Comparison of ENCODE assay signal across 23 mouse cellular contexts in the genomic region with DNA sequence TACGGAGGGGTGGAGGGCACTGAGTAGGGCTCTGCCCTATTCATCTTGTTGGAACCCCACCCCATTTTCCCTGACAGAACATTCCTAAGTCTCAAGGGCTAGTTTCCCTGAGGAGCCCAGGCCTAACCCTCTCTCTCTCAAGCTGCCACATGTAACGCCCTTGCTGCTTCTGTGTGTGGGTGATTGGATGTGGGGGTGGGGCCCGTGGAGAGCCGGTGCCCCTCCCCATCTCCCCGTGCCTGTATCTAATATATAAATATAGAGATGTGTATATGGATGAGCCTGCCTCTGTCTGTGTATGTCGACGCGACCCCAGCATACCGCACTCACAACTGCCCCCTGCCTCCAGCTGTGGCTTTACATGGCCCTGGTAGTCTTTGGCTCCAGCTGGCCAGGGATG. TPM values are rescaled to one million over a fixed set of nuclear protein-coding genes. Genes with fewer than 3 reads are reported as not detected.
DNase-seq lines count a peak whose midpoint lies in the region; ATAC-seq lines count a peak whose summit lies in the region.
"Had no signal": no experiment of that assay in that cellular context is flagged by ENCODE, and none has a peak within 500 bp of the region (broad histone marks: within the 10 kb centered on the region; RNA-seq: fewer than 3 reads in every experiment).

No protein-coding gene starts in this region.

- WGBS in liver, embryonic 11.5 days, result 75% methylated on average over 9 of the region's 9 CpGs
- 58% methylated on average over 9 of the region's 9 CpGs for WGBS in liver, embryonic 13.5 days (ENCODE audit: insufficient replicate concordance)
- 74% methylated on average over 9 of the region's 9 CpGs for WGBS in stomach, embryonic 16.5 days
- 93% methylated on average over 9 of the region's 9 CpGs for WGBS in forebrain, embryonic 15.5 days

- H3K4me1 ChIP-seq in liver, embryonic 11.5 days (replicated peaks; ENCODE audit: control insufficient read depth, insufficient read depth, low read length), result peaks cover 30% of the 10 kb centered on the region
- peaks cover 51% of the 10 kb centered on the region for H3K4me1 ChIP-seq in liver, embryonic 13.5 days (replicated peaks)
- H3K4me1 ChIP-seq in stomach, embryonic 16.5 days (ENCODE audit: control insufficient read depth, insufficient read depth, low read length), result peaks cover 33% of the 10 kb centered on the region
- H3K4me1 ChIP-seq in forebrain, embryonic 15.5 days, result peaks cover 31% of the 10 kb centered on the region

- H3K27ac ChIP-seq in liver, embryonic 11.5 days (ENCODE audit: low read depth, low read length), result no peak overlapping the region
- H3K27ac ChIP-seq in liver, embryonic 13.5 days, result no peak overlapping the region
- H3K27ac ChIP-seq in stomach, embryonic 16.5 days (ENCODE audit: low read length), result peak overlapping the region; percentile 39; the same call in 1 of the 2 replicates
- no peak overlapping the region for H3K27ac ChIP-seq in forebrain, embryonic 15.5 days (replicated peaks)
- H3K27ac ChIP-seq: embryonic facial prominence, embryonic 13.5 days; hindbrain, embryonic 14.5 days; layer of hippocampus, adult 2 months; left cerebral cortex, adult 2 months; midbrain, embryonic 13.5 days had no signal

- no peaks in the 10 kb centered on the region for H3K27me3 ChIP-seq in liver, embryonic 11.5 days (replicated peaks; ENCODE audit: control insufficient read depth, insufficient read depth, low read length)
- H3K27me3 ChIP-seq in liver, embryonic 13.5 days, result no peaks in the 10 kb centered on the region
- no peaks in the 10 kb centered on the region for H3K27me3 ChIP-seq in stomach, embryonic 16.5 days (ENCODE audit: control insufficient read depth, insufficient read depth, low read length)
- H3K27me3 ChIP-seq in forebrain, embryonic 15.5 days, result no peaks in the 10 kb centered on the region
- H3K27me3 ChIP-seq: embryonic facial prominence, embryonic 13.5 days; midbrain, embryonic 13.5 days; Patski had no signal

- ATAC-seq in liver, embryonic 11.5 days (replicated peaks; ENCODE audit: low FRiP score), result peak; percentile 29; the same call in 1 of the 2 replicates
- 0 out of 2 replicates have a peak, but pooled peaks have one; percentile 22 for ATAC-seq in liver, embryonic 13.5 days (ENCODE audit: low read depth)
- ATAC-seq in stomach, embryonic 16.5 days (ENCODE audit: insufficient read depth, low FRiP score), result no peak
- ATAC-seq in forebrain, embryonic 15.5 days (replicated peaks), result no peak
- ATAC-seq: forebrain, postnatal 0 days; intestine, postnatal 0 days; midbrain, embryonic 13.5 days; Patski had no signal

- peaks cover 23% of the 10 kb centered on the region for H3K36me3 ChIP-seq in liver, embryonic 11.5 days (ENCODE audit: control insufficient read depth, insufficient read depth, low read length)
- H3K36me3 ChIP-seq in liver, embryonic 13.5 days, result peaks cover 52% of the 10 kb centered on the region
- H3K36me3 ChIP-seq in stomach, embryonic 16.5 days (ENCODE audit: control insufficient read depth, insufficient read depth, low read length), result peaks cover 26% of the 10 kb centered on the region
- peaks cover 70% of the 10 kb centered on the region for H3K36me3 ChIP-seq in forebrain, embryonic 15.5 days

- peak; percentile 22 for DNase-seq in cerebellum, adult 9-10 months
- DNase-seq in cerebellum, postnatal 10 days, result no peak
- DNase-seq in liver, embryonic 11.5 days (ENCODE audit: low spot score), result no peak
- no peak for DNase-seq in liver
- DNase-seq in liver, embryonic 13.5 days, result no peak
- DNase-seq in kidney, postnatal 14 days, result no peak
- DNase-seq: adrenal gland, postnatal 14 days; cerebellum, adult 2 months; forebrain, postnatal 0 days; heart, postnatal 4 days; lung, adult 2 months; lung, postnatal 14 days had no signal

- H3K4me3 ChIP-seq in liver, embryonic 11.5 days (ENCODE audit: low read depth, low read length), result no peak overlapping the region
- no peak overlapping the region for H3K4me3 ChIP-seq in liver, embryonic 13.5 days (replicated peaks)
- no peak overlapping the region for H3K4me3 ChIP-seq in stomach, embryonic 16.5 days (replicated peaks; ENCODE audit: low read length)
- H3K4me3 ChIP-seq in forebrain, embryonic 15.5 days, result no peak overlapping the region
- H3K4me3 ChIP-seq: embryonic facial prominence, embryonic 13.5 days; erythroblast, embryonic 14.5 days; layer of hippocampus, adult 2 months; left cerebral cortex, adult 2 months; midbrain, embryonic 13.5 days had no signal

- no peak overlapping the region for H3K4me2 ChIP-seq in liver, embryonic 11.5 days
- no peak overlapping the region for H3K4me2 ChIP-seq in liver, embryonic 13.5 days
- H3K4me2 ChIP-seq in stomach, embryonic 16.5 days (ENCODE audit: low read depth, low read length), result no peak overlapping the region
- no peak overlapping the region for H3K4me2 ChIP-seq in forebrain, embryonic 15.5 days (replicated peaks)
- H3K4me2 ChIP-seq: embryonic facial prominence, embryonic 13.5 days; hindbrain, embryonic 14.5 days; midbrain, embryonic 13.5 days had no signal

- no peak overlapping the region for H3K9ac ChIP-seq in liver, embryonic 11.5 days (ENCODE audit: low read depth, low read length)
- peak overlapping the region; percentile 15; the same call in 1 of the 2 replicates for H3K9ac ChIP-seq in liver, embryonic 13.5 days
- 0 out of 2 replicates have a peak overlapping the region, but pooled peaks have one; percentile 18 for H3K9ac ChIP-seq in stomach, embryonic 16.5 days (ENCODE audit: low read length)
- no peak overlapping the region for H3K9ac ChIP-seq in forebrain, embryonic 15.5 days (replicated peaks)
- H3K9ac ChIP-seq: forebrain, postnatal 0 days; hindbrain, embryonic 14.5 days; midbrain, embryonic 13.5 days had no signal

- no peaks in the 10 kb centered on the region for H3K9me3 ChIP-seq in liver, embryonic 11.5 days (ENCODE audit: control insufficient read depth, low read length)
- no peaks in the 10 kb centered on the region for H3K9me3 ChIP-seq in liver, embryonic 13.5 days (replicated peaks)
- no peaks in the 10 kb centered on the region for H3K9me3 ChIP-seq in stomach, embryonic 16.5 days (replicated peaks; ENCODE audit: control insufficient read depth, low read length)
- no peaks in the 10 kb centered on the region for H3K9me3 ChIP-seq in forebrain, embryonic 15.5 days
- H3K9me3 ChIP-seq: embryonic facial prominence, embryonic 13.5 days; midbrain, embryonic 13.5 days had no signal

RNA-seq across cellular contexts. Expression of gene Gdpd3, which starts 0.6 kb away (rescaled TPM):
- 0.87 and 0.96 TPM in 2 replicates for polyA plus RNA-seq in liver, embryonic 11.5 days (2014; fragmentation: Nextera tagmentation; extraction: Ambion mirVana)
- 0.37 and 0.64 TPM in 2 replicates for polyA plus RNA-seq in liver, embryonic 13.5 days (2015; fragmentation: Nextera tagmentation; extraction: Ambion mirVana)
- polyA plus RNA-seq in stomach, embryonic 16.5 days (2015; fragmentation: Nextera tagmentation; extraction: Ambion mirVana), result 11.1 and 15.4 TPM in 2 replicates
- 1.5 and 1.7 TPM in 2 replicates for polyA plus RNA-seq in forebrain, embryonic 15.5 days (2015; fragmentation: Nextera tagmentation; extraction: Ambion mirVana)

RNA-seq across cellular contexts. Expression of gene Mapk3, which starts 6.1 kb away (rescaled TPM):
- polyA plus RNA-seq in liver, embryonic 11.5 days (2014; fragmentation: Nextera tagmentation; extraction: Ambion mirVana), result 34.0 and 39.3 TPM in 2 replicates
- polyA plus RNA-seq in liver, embryonic 13.5 days (2015; fragmentation: Nextera tagmentation; extraction: Ambion mirVana), result 19.0 and 19.3 TPM in 2 replicates
- polyA plus RNA-seq in stomach, embryonic 16.5 days (2015; fragmentation: Nextera tagmentation; extraction: Ambion mirVana), result 94.8 and 109 TPM in 2 replicates
- 101 and 102 TPM in 2 replicates for polyA plus RNA-seq in forebrain, embryonic 15.5 days (2015; fragmentation: Nextera tagmentation; extraction: Ambion mirVana)

RNA-seq across cellular contexts. Expression of gene Ypel3, which starts 11.2 kb away (rescaled TPM):
- 49.1 and 52.2 TPM in 2 replicates for polyA plus RNA-seq in liver, embryonic 11.5 days (2014; fragmentation: Nextera tagmentation; extraction: Ambion mirVana)
- 68.4 and 77.3 TPM in 2 replicates for polyA plus RNA-seq in liver, embryonic 13.5 days (2015; fragmentation: Nextera tagmentation; extraction: Ambion mirVana)
- 60.6 and 65.9 TPM in 2 replicates for polyA plus RNA-seq in stomach, embryonic 16.5 days (2015; fragmentation: Nextera tagmentation; extraction: Ambion mirVana)
- polyA plus RNA-seq in forebrain, embryonic 15.5 days (2015; fragmentation: Nextera tagmentation; extraction: Ambion mirVana), result 207 and 213 TPM in 2 replicates

RNA-seq across cellular contexts. Expression of gene Tbx6, which starts 15.7 kb away (rescaled TPM):
- polyA plus RNA-seq in liver, embryonic 11.5 days (2014; fragmentation: Nextera tagmentation; extraction: Ambion mirVana), result 0.22 and 0.55 TPM in 2 replicates
- polyA plus RNA-seq in liver, embryonic 13.5 days (2015; fragmentation: Nextera tagmentation; extraction: Ambion mirVana), result 0.35 and 0.45 TPM in 2 replicates
- polyA plus RNA-seq in stomach, embryonic 16.5 days (2015; fragmentation: Nextera tagmentation; extraction: Ambion mirVana), result 0.27 and 0.47 TPM in 2 replicates
- 0.41 and 0.65 TPM in 2 replicates for polyA plus RNA-seq in forebrain, embryonic 15.5 days (2015; fragmentation: Nextera tagmentation; extraction: Ambion mirVana)
- polyA plus RNA-seq: heart, postnatal 0 days had no signal

RNA-seq across cellular contexts. Expression of gene Ppp4c, which starts 26.8 kb away (rescaled TPM):
- 266 and 269 TPM in 2 replicates for polyA plus RNA-seq in liver, embryonic 11.5 days (2014; fragmentation: Nextera tagmentation; extraction: Ambion mirVana)
- polyA plus RNA-seq in liver, embryonic 13.5 days (2015; fragmentation: Nextera tagmentation; extraction: Ambion mirVana), result 133 and 141 TPM in 2 replicates
- 180 and 192 TPM in 2 replicates for polyA plus RNA-seq in stomach, embryonic 16.5 days (2015; fragmentation: Nextera tagmentation; extraction: Ambion mirVana)
- polyA plus RNA-seq in forebrain, embryonic 15.5 days (2015; fragmentation: Nextera tagmentation; extraction: Ambion mirVana), result 215 TPM in 2 replicates

Comparison
In these comparisons a context has a peak if more than half of its experiments do, and no peak if none do; other contexts are left out.
1. H3K9ac ChIP-seq: peak in liver, embryonic 13.5 days (single experiment) and stomach, embryonic 16.5 days (single experiment); none in liver, embryonic 11.5 days (single experiment) and forebrain, embryonic 15.5 days (single experiment).
2. ATAC-seq: peak in liver, embryonic 11.5 days (single experiment) and liver, embryonic 13.5 days (single experiment); none in stomach, embryonic 16.5 days (single experiment) and forebrain, embryonic 15.5 days (single experiment).